Mouse (Mus musculus): ENCODE results near the gene Aars. TPM values are rescaled to one million over a fixed set of nuclear protein-coding genes. Genes with fewer than 3 reads are reported as not detected.
"Not testable (repeated sequence)": the region's sequence is repeated elsewhere in the genome, so short reads cannot be mapped to it uniquely, and the experiment has no call there.

Gene Aars
- polyA plus RNA-seq, 1 experiment from 2014 or later, result 54.1 TPM

- H3K9me3 ChIP-seq; H3K27me3 ChIP-seq (replicated peaks); H3K9ac ChIP-seq; H3K4me1 ChIP-seq (replicated peaks); H3K4me3 ChIP-seq (replicated peaks); ATAC-seq; H3K4me2 ChIP-seq (replicated peaks); H3K36me3 ChIP-seq; H3K27ac ChIP-seq: not testable (repeated sequence)
- WGBS, result 84% methylated on average over 5 of the region's 5 CpGs
Observed at GRCm38 (mm10) chr8:111083936-111084335, 51.0 kb downstream of the Aars start.

DNA sequence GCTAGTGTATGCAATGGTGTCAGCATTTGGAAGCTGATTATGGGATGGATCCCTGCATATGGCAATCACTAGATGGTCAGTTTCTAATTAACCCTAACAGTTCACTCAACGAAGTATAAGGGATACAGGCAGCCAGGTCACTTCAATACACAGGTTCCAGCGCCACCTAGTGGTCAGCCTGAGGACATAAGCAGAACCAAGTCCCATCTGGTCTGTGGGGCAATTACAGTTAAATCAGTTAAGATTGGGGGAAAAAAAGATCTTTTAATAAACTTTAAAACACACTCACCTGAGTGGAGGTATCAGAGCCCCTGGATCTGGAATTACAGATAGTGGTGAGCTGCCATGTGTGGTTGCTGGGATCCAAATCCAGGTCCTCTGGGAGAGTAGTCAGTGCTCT, 57.2 kb downstream of the Aars start:
- Histone ChIP-seq H3K4me3 (replicated peaks) (no peak overlapping the region), H3K27me3 (replicated peaks) (no peaks in the 10 kb centered on the region), H3K36me3 (no peaks in the 10 kb centered on the region), H3K4me2 (replicated peaks) (no peak overlapping the region), H3K9me3 (no peaks in the 10 kb centered on the region), H3K9ac (no peak overlapping the region), H3K27ac (no peak overlapping the region), H3K4me1 (replicated peaks) (0 out of 2 replicates have a peak, but pooled peaks cover 2% of the 10 kb centered on the region)
- 1% methylated on average over 2 of the region's 2 CpGs for WGBS
- ATAC-seq, result no peak

DNA sequence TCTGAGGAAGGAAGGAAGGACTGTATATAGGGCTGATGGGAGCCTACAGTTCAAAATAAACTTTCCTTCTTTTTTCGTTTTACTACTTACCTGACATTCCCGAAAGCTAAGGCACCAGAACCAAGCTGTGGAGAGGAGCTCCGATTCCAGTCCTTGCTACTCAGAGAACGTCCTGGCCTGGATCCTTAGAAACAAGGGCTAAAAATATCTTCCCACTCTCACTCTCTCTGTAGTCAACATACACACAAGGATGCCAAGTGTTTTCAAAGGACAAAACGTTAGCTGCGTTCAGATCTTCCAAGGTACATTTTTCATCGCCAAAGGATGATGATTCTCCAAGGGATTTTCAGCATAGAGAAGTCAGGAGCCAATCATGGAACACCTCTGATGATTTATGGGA, 58.8 kb downstream of the Aars start:
- Histone ChIP-seq H3K9ac (no peak overlapping the region), H3K4me3 (replicated peaks) (no peak overlapping the region), H3K9me3 (no peaks in the 10 kb centered on the region), H3K4me2 (replicated peaks) (no peak overlapping the region), H3K27ac (no peak overlapping the region), H3K4me1 (replicated peaks) (peaks cover 7% of the 10 kb centered on the region; the same call in 1 of the 2 replicates), H3K36me3 (no peaks in the 10 kb centered on the region), H3K27me3 (replicated peaks) (no peaks in the 10 kb centered on the region)
- 80% methylated on average over 7 of the region's 7 CpGs for WGBS
- ATAC-seq, result no peak

DNA sequence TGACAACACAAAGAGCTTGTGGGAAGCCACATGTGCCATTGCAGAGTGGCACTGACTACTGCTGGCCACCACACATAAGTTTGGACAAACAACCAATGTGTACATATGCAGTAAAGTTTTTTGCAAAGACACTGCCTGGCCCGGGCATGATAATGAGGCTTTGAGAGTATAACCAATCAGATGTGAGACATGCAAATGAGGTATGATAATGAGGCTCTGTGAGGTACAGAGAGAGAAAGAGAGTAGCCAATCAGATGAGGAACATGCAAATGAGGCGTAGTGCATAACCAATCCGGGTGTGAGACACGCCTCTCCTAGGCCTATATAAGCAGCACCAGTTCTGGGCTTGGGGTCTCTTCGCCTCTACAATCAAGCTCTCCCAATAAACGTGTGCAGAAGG, 59.4 kb downstream of the Aars start, which contains the start of gene Clec18a:
Gene Clec18a (minus strand): TSS at position 101 of the 400 bp plus-strand sequence.
- not testable (repeated sequence) for H3K9ac ChIP-seq; H3K4me3 ChIP-seq (replicated peaks); H3K4me1 ChIP-seq (replicated peaks); H3K4me2 ChIP-seq (replicated peaks); ATAC-seq; H3K27ac ChIP-seq; H3K36me3 ChIP-seq; H3K9me3 ChIP-seq; H3K27me3 ChIP-seq (replicated peaks)
- WGBS, result 95% methylated on average over 6 of the region's 6 CpGs

GRCm38 (mm10) chr8:111093865-111094718, 61.1 kb downstream of the Aars start, which contains the start of gene Pdpr:
TSS of gene Pdpr (plus strand) at chr8:111094630.
- H3K36me3 ChIP-seq, result no peaks in the 10 kb centered on the region
- 6% methylated on average over 58 of the region's 72 CpGs for WGBS
- peaks cover 7% of the 10 kb centered on the region; the same call in 1 of the 2 replicates for H3K4me1 ChIP-seq (replicated peaks)
- peak within 1 kb of the TSS; percentile 90 for H3K4me2 ChIP-seq (replicated peaks)
- H3K9ac ChIP-seq, result peak within 1 kb of the TSS; percentile 66
- no peaks in the 10 kb centered on the region for H3K27me3 ChIP-seq (replicated peaks)
- peak within 1 kb of the TSS; percentile 68 for H3K4me3 ChIP-seq (replicated peaks)
- ATAC-seq, result peak; percentile 95
- H3K27ac ChIP-seq, result peak within 1 kb of the TSS; percentile 32; the same call in 1 of the 2 replicates
- no peaks in the 10 kb centered on the region for H3K9me3 ChIP-seq

DNA sequence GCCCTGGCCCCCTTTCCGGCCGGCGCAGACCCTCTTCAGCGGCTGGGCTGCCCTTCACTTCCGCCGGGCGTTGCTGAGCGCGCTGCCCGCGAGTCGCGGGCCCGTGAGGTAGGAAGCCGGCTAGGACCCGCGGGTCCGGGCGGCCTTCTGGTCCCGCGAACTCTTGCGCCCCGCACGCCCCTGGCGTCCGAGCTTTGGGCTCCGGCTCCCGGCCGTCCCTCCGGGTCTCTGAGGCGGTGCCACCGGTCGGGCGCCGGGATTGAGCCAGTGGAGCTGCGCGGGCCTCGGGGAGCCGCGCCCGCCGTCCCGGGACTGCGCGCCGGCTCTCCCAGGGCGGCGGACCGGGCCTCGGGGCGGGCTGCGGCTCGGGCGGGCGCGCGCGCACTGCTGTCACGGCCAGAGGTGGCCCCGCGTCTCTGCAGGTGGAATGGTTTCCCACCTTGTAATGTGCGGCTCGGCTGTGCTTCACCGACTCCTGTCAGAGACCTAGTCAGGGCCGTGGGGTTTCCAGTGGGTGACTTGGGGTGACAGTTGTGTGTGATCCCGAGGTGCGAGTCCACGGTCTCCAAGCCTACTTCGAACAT, 61.9 kb downstream of the Aars start:
- peak; percentile 78; the same call in 1 of the 2 replicates for ATAC-seq

More for the DNA sequence above, 61.9 kb downstream of the Aars start:
- H3K4me2 ChIP-seq (replicated peaks), result peak overlapping the region; percentile 74
- under 1% methylated on average over 58 of the region's 69 CpGs for WGBS
- H3K9me3 ChIP-seq; H3K27me3 ChIP-seq (replicated peaks); H3K36me3 ChIP-seq; H3K4me1 ChIP-seq (replicated peaks): not testable (repeated sequence)
- peak overlapping the region; percentile 68 for H3K4me3 ChIP-seq (replicated peaks)
- peak overlapping the region; percentile 54 for H3K9ac ChIP-seq
- H3K27ac ChIP-seq, result peak overlapping the region; percentile 32; the same call in 1 of the 2 replicates

Other genes with a start within 250 kb of the Aars start
- 1.1 and 2.6 TPM in 2 replicates for gene Il34, start 227.2 kb upstream of the Aars start, polyA plus RNA-seq (2015; fragmentation: Nextera tagmentation; extraction: Ambion mirVana)
- gene Cog4, start 186.5 kb upstream of the Aars start, polyA plus RNA-seq (2015; fragmentation: Nextera tagmentation; extraction: Ambion mirVana), result 69.0 and 69.5 TPM in 2 replicates
- gene Sf3b3, start 186.4 kb upstream of the Aars start, polyA plus RNA-seq (2015; fragmentation: Nextera tagmentation; extraction: Ambion mirVana), result 123 and 126 TPM in 2 replicates
- 10.2 and 13.2 TPM in 2 replicates for gene Fuk, start 130.7 kb upstream of the Aars start, polyA plus RNA-seq (2015; fragmentation: Nextera tagmentation; extraction: Ambion mirVana)
- gene St3gal2, start 113.2 kb upstream of the Aars start, polyA plus RNA-seq (2015; fragmentation: Nextera tagmentation; extraction: Ambion mirVana), result 13.0 and 15.3 TPM in 2 replicates
- gene Ddx19a, start 35.3 kb upstream of the Aars start, polyA plus RNA-seq (2015; fragmentation: Nextera tagmentation; extraction: Ambion mirVana), result 12.4 and 15.4 TPM in 2 replicates
- gene Ddx19b, start 1.4 kb upstream of the Aars start, polyA plus RNA-seq (2015; fragmentation: Nextera tagmentation; extraction: Ambion mirVana), result 7.0 and 7.5 TPM in 2 replicates
- 23.0 and 24.3 TPM in 2 replicates for gene Exosc6, start 23.2 kb downstream of the Aars start, polyA plus RNA-seq (2015; fragmentation: Nextera tagmentation; extraction: Ambion mirVana)
- gene Clec18a, start 59.3 kb downstream of the Aars start, polyA plus RNA-seq (2015; fragmentation: Nextera tagmentation; extraction: Ambion mirVana), result 0.13 and 0.32 TPM in 2 replicates
- gene Pdpr, start 61.5 kb downstream of the Aars start, polyA plus RNA-seq (2015; fragmentation: Nextera tagmentation; extraction: Ambion mirVana), result 9.5 and 10.1 TPM in 2 replicates
- gene Glg1, start 226.1 kb downstream of the Aars start, polyA plus RNA-seq (2015; fragmentation: Nextera tagmentation; extraction: Ambion mirVana), result 54.5 and 57.4 TPM in 2 replicates